Mouse (Mus musculus): Measurements from ENCODE around the gene Gm7137. TPM values are rescaled to one million over a fixed set of nuclear protein-coding genes. Genes with fewer than 3 reads are reported as not detected.

Gene Gm7137
- polyA plus RNA-seq, 1 experiment from 2014 or later = not detected

Other genes with a start within 250 kb of the Gm7137 start
- 84.4 and 88.3 TPM in 2 replicates for gene Pttg1ip, start 206.5 kb downstream of the Gm7137 start, polyA plus RNA-seq (2015; fragmentation: Nextera tagmentation; extraction: Ambion mirVana)
- 303 and 334 TPM in 2 replicates for gene Sumo3, start 182.1 kb downstream of the Gm7137 start, polyA plus RNA-seq (2015; fragmentation: Nextera tagmentation; extraction: Ambion mirVana)
- not detected in 2 replicates for gene Gm49325, start 182.0 kb downstream of the Gm7137 start, polyA plus RNA-seq (2015; fragmentation: Nextera tagmentation; extraction: Ambion mirVana)
- gene Ube2g2, start 165.9 kb downstream of the Gm7137 start, polyA plus RNA-seq (2015; fragmentation: Nextera tagmentation; extraction: Ambion mirVana) = 85.0 and 91.0 TPM in 2 replicates
- 1.3 and 1.6 TPM in 2 replicates for gene Tspear, start 101.6 kb downstream of the Gm7137 start, polyA plus RNA-seq (2015; fragmentation: Nextera tagmentation; extraction: Ambion mirVana)
- gene Gm19402, start 97.4 kb downstream of the Gm7137 start, polyA plus RNA-seq (2015; fragmentation: Nextera tagmentation; extraction: Ambion mirVana) = not detected in 2 replicates
- not detected in 2 replicates for gene Gm9508, start 91.0 kb downstream of the Gm7137 start, polyA plus RNA-seq (2015; fragmentation: Nextera tagmentation; extraction: Ambion mirVana)
- not detected in 2 replicates for gene Gm10272, start 81.6 kb downstream of the Gm7137 start, polyA plus RNA-seq (2015; fragmentation: Nextera tagmentation; extraction: Ambion mirVana)
- gene Gm10024, start 76.7 kb downstream of the Gm7137 start, polyA plus RNA-seq (2015; fragmentation: Nextera tagmentation; extraction: Ambion mirVana) = not detected in 2 replicates
- not detected in 2 replicates for gene Gm10142, start 72.4 kb downstream of the Gm7137 start, polyA plus RNA-seq (2015; fragmentation: Nextera tagmentation; extraction: Ambion mirVana)
- not detected in 2 replicates for gene Krtap12-1, start 67.6 kb downstream of the Gm7137 start, polyA plus RNA-seq (2015; fragmentation: Nextera tagmentation; extraction: Ambion mirVana)
- gene Gm10100, start 61.7 kb downstream of the Gm7137 start, polyA plus RNA-seq (2015; fragmentation: Nextera tagmentation; extraction: Ambion mirVana) = not detected in 2 replicates
- not detected in 2 replicates for gene Gm18596, start 45.6 kb downstream of the Gm7137 start, polyA plus RNA-seq (2015; fragmentation: Nextera tagmentation; extraction: Ambion mirVana)
- not detected in 2 replicates for gene Gm9736, start 36.8 kb downstream of the Gm7137 start, polyA plus RNA-seq (2015; fragmentation: Nextera tagmentation; extraction: Ambion mirVana)
- not detected in 2 replicates for gene Gm3233, start 28.5 kb downstream of the Gm7137 start, polyA plus RNA-seq (2015; fragmentation: Nextera tagmentation; extraction: Ambion mirVana)
- gene Gm3238, start 16.9 kb downstream of the Gm7137 start, polyA plus RNA-seq (2015; fragmentation: Nextera tagmentation; extraction: Ambion mirVana) = not detected in 2 replicates
- gene Gm7138, start 11.3 kb downstream of the Gm7137 start, polyA plus RNA-seq (2015; fragmentation: Nextera tagmentation; extraction: Ambion mirVana) = not detected in 2 replicates
- not detected in 2 replicates for gene Gm3250, start 5.7 kb downstream of the Gm7137 start, polyA plus RNA-seq (2015; fragmentation: Nextera tagmentation; extraction: Ambion mirVana)
- not detected in 2 replicates for gene Gm9639, start 6.9 kb upstream of the Gm7137 start, polyA plus RNA-seq (2015; fragmentation: Nextera tagmentation; extraction: Ambion mirVana)
- gene Gm19668, start 10.9 kb upstream of the Gm7137 start, polyA plus RNA-seq (2015; fragmentation: Nextera tagmentation; extraction: Ambion mirVana) = not detected in 2 replicates
- gene Gm9507, start 23.6 kb upstream of the Gm7137 start, polyA plus RNA-seq (2015; fragmentation: Nextera tagmentation; extraction: Ambion mirVana) = not detected in 2 replicates
- not detected in 2 replicates for gene Gm2696, start 26.5 kb upstream of the Gm7137 start, polyA plus RNA-seq (2015; fragmentation: Nextera tagmentation; extraction: Ambion mirVana)
- not detected in 2 replicates for gene Krtap10-4, start 38.9 kb upstream of the Gm7137 start, polyA plus RNA-seq (2015; fragmentation: Nextera tagmentation; extraction: Ambion mirVana)
- not detected in 2 replicates for gene Krtap10-10, start 47.7 kb upstream of the Gm7137 start, polyA plus RNA-seq (2015; fragmentation: Nextera tagmentation; extraction: Ambion mirVana)
- not detected in 2 replicates for gene Gm36176, start 58.6 kb upstream of the Gm7137 start, polyA plus RNA-seq (2015; fragmentation: Nextera tagmentation; extraction: Ambion mirVana)
- gene Gm10318, start 64.7 kb upstream of the Gm7137 start, polyA plus RNA-seq (2015; fragmentation: Nextera tagmentation; extraction: Ambion mirVana) = not detected in 2 replicates
- not detected in 2 replicates for gene Gm3285, start 73.8 kb upstream of the Gm7137 start, polyA plus RNA-seq (2015; fragmentation: Nextera tagmentation; extraction: Ambion mirVana)
- 23.7 and 25.7 TPM in 2 replicates for gene Lrrc3, start 114.3 kb upstream of the Gm7137 start, polyA plus RNA-seq (2015; fragmentation: Nextera tagmentation; extraction: Ambion mirVana)
- 7.8 and 9.9 TPM in 2 replicates for gene Trpm2, start 182.4 kb upstream of the Gm7137 start, polyA plus RNA-seq (2015; fragmentation: Nextera tagmentation; extraction: Ambion mirVana)
- gene 1810043G02Rik, start 190.3 kb upstream of the Gm7137 start, polyA plus RNA-seq (2015; fragmentation: Nextera tagmentation; extraction: Ambion mirVana) = 53.9 and 56.7 TPM in 2 replicates
- 140 and 145 TPM in 2 replicates for gene Pfkl, start 221.9 kb upstream of the Gm7137 start, polyA plus RNA-seq (2015; fragmentation: Nextera tagmentation; extraction: Ambion mirVana)